Mouse (Mus musculus) urinary bladder, postnatal 10 days (tissue): ENCODE results near the gene Alyref.
"Not testable (repeated sequence)": the region's sequence is repeated elsewhere in the genome, so short reads cannot be mapped to it uniquely, and the experiment has no call there.

Experiments used
- DNase-seq: peaks from one replicate; pipeline ENCODE4 v3.0.0; 2022; ENCODE audit warnings: low spot score

Alyref gene

DNA sequence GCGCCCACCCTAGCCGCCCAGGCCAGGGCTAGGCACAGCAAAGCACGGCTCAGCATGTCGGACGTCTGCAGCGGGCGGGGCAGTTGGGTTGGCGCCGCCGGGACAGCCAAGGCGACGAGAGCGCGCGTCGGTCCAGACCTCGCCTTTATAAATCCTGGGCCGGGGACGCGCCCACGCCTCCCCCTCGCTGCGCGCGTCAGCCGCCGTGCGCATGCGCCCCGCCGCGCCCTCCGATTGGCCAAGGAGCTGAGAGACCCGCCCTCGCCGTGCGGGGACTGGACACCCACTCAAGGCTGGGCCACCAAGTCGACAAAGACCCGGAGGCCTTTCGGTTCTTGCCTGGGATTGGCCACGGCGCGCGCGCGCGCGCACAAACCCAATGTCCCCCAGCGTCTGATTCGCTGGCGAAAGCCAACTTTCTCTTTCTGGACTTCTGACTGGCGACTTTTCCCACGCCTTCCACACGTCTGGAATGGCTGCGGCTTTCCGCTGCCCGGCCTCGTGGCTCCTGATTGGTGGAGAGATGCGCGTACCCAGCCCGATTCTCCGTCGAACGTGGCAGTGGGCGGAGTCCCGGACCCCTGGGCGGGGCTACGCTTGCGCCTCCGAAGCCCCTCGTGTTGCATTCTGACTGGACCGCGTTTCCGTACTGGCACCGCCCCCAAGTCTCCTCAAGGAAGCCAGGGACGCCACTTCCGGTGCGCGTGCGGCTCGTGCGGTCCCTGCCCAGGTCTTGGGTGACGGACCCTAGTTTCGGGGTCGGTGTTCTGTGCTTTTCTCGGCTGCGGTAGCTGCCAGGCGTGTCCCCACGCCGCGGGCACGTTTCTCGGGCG is 25.2 kb downstream of the Alyref start, which contains the start of gene P4hb:
TSS of gene P4hb (minus strand) at position 502 of the 833 bp plus-strand sequence.
- peak; percentile 98 for DNase-seq

DNA sequence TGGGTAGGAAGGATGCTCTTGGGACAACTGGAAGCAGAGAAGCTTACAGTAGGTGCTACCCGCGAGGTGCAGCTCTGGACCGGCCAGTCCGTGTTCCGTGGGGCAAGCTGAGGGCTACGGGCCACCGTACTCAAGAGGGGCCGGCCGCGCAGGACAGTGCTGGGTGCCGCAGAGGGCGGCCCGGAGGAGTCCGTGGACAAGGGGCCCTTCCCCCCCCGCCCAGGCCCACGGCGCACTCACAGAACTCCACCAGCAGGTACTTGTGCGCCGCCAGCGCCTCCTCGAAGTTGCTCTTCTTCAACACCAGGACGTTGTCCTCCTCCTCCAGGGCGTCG is 25.8 kb downstream of the Alyref start:
- DNase-seq = no peak

DNA sequence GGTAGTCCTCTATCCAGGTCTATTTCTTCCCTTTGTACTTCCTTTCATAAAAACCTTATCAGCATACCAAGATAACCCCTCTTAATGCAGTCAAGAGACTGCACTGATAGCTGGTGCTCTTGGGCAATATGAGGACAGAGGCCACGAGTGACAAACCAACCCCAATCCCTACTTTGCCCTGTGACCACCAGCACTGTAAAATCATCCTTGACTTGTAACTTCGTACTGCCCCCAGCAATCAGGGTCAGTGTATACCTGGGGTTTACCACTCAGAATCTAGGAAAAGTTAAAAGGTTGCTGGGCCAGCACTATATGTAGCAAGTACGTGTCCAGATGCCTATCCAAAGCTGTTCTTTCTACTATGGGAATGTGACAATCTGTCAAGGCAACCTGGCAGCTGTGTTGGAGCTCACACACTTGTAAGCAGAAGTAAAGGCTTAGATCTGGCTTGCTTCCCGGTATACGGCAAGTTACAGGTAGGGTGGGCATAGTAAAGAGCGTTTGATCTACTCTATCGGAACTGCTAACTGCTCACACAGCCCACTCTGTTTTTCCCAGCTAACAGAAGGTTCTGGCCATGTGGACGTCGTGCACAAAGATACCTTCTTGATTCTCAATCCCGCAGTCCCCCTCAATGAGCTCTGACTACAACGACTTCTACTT is 26.3 kb downstream of the Alyref start:
- DNase-seq = no peak

DNA sequence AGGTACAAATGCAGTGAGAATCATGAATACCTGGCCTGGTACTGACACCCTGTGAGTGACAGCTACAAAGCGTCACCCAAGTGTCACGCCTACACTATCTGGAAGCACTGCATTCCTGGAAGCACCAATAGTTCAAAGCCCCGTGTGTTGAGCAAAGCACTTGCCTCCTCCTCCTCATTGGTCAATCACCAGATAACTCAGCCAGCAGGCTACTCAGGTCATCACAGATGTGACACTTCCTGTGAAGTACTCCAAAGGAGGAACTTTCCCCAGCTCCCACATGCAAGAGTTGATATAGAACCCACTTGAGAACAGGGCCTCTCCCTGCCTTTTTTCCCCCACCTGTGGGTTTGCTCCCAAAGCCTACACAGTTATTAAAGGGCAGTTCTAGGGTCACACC is 27.0 kb downstream of the Alyref start:
- DNase-seq = no peak

DNA sequence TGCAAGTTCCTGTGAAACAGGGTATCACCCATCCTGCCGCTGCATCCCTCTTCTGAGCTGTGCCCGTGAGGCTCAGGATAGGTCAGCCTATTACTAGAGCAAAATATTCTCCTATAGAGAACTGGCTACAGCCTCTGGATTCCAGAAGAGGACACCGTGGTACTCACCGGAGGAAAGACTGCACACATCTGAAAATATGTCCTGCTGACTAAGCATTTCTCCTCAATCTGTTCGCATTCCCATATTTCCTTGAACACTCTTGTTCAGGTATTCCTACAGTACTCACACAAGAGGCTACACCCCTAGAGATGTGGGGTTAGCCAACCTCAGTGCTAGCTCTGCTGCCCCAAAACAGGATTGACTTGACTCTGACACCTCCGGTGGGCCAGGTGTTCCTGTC is 29.8 kb downstream of the Alyref start:
- no peak for DNase-seq

DNA sequence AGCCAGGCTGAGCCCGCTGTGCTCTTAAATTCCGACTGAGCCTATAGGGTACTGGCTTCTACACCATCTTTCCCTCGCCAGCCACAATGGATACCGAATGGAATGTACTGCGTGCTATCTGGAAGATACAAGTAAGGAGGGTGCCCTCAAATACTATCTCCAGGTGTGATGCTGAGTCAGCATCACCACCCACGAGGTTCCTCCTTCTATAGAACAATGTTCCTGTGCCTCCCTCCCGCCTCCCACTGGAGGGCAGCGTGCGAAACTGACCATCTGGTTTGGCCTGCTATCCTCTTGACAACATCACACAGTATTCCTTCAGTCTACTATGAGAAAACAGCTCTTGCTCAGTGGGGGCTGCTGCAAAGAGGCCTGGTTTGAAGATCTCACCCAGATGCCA is 33.1 kb downstream of the Alyref start:
- DNase-seq = no peak

DNA sequence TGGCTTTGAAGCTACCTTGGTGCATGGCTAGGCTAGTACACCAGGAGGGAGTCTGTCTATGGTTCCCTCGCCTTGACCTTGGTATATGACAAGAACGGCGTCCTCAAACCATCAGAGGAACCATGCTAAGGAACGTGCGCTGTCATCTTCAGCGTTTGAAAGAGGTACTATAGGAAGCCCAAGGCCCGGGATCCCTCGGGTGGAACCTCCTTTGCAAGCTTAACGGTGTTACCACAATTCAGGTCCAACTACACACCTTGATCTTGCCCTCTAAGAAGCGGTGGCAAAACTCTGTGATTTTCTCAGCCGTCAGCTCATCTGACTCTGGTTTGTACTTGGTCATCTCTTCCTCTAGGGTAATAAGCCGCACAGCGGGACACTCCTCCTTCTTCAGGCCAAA is 35.2 kb downstream of the Alyref start:
- DNase-seq = no peak

DNA sequence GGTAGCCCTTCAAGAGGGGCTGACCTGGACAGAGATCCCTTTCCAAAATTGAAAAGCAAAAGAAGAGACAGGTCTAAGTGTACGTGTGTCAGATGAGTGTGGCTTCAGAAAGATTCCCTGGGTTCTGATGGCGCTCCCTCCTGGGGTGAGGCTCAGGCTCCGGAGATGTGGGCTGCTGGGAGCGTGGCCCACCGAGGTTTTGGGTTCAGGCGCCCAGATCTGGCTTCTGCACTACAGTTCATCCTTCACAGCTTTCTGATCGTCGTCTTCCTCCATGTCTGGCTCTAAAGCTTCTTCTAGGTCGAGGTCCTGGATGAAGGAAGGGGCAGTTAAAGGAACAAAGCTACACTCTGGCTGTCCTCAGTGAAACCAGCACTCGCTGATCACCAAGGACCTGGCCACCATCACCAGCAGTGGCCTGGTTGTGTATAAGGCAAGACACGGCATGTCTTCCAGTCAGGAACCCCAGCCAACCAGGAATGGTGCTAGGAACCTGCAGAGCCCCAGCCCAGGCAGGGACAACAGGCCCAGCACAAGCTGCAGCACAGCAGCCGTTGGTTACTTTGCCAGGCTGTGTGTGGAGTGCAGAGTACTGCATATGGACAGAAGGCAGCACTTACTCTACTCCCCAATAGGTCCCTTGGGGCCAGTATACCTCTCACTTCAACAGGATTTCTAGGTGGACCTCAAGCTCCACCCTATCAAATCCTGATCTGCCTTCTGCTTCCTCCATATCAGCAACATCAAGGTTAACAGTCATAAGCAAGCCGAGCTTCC is 37.0 kb downstream of the Alyref start:
- DNase-seq = no peak

DNA sequence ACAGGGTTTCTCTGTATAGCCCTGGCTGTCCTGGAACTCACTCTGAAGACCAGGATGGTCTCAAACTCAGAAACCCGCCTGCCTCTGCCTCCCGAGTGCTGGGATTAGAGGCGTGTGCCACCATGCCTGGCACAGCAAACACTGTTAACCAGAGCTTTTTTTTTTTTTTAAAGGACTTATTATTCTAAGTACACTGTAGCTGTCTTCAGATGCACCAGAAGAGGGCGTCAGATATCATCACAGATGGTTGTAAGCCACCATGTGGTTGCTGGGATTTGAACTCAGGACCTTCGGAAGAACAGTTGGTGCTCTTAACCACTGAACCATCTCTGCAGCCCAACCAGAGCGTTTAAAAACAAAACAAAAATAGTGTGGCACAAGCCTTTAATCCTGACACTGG is 39.3 kb downstream of the Alyref start:
- DNase-seq = not testable (repeated sequence)

DNA sequence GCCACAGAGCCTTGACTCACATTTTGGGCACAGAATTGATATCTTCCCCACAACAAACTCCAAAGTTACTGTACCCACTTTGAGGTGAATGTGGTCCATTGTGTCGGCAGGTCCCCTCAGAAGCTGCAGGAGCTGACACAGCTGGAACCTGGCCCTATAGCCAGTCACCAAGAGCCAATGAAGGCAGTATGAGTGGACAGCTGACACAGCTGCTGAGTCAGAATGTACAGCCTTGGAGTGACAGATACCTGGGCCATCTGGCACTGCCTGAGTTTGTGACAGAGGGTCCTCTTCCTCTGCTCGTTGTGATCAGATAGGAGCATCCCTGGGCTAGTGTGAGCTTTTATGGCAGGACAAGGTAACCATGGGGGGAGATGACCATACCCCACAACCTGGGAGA is 42.9 kb downstream of the Alyref start:
- DNase-seq = no peak

DNA sequence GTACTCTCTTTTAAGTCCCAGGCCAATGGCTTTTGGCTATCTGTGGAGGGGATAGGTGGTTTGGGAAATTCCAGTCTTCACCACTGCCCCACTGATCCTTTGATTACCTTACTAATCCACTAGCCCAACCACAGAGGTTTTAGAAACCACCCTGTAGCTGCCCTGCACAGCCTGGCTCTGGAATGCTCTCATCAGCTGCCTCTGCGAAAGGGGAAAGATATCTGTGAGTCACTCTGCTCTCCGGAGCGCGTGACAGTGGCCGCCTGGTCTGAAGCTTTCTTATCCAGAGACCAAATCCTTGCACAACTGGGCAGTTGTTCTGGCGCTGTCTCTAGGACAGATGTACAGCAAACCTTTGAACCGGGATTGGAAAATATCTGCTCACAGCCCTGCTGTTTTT is 43.3 kb downstream of the Alyref start:
- no peak for DNase-seq

DNA sequence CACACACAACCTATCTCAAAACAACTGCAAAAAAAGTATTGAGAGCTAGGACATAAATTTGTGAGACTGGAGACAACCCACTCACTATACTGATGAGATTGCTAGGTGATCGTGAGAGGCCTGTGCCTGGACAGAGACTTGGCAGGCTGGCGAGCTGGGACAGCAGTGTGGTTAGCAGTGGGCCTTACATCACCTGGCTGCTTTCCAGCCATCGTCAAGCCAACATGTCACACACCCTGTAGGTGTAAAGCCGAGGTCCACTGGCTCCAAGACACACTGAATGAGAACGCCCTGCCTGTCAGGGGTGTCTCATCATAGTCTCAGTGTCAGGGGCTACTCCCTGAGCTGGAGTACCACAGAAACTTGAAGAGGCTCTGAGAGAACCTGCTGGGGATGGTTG is 45.4 kb downstream of the Alyref start:
- DNase-seq = no peak

DNA sequence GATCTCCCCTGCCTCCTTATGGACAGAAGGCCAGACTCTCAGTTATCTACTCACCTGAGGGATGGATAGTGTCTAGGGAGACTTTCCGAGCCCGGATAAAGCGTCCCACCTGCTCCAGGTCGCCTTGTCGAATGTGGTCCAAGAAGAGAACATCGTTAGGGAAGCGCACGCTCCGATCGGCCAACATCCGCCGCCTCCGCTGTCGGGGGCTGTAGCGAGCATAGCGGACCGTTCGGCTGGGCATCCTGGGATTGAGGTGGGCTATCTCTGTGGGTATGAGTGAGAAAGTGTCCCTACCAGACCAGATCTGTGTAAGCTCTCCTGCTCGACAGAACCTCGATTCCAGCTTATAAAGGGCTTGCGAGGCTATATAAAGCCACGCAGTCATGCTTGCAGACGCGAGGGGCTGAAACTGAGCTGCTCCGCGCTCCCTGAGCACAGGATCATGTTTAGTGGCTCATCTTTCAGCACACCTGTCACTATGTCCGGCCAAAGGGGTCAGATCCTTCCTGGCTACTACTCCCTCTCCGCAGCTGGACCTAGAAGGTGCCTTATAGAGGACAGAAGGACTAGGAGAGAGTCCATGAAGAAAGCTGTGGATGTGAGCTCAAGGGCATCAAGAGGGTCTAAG is 47.2 kb downstream of the Alyref start, which contains the start of gene Ppp1r27:
TSS of gene Ppp1r27 (minus strand) at position 323 of the 631 bp plus-strand sequence.
- DNase-seq = no peak

DNA sequence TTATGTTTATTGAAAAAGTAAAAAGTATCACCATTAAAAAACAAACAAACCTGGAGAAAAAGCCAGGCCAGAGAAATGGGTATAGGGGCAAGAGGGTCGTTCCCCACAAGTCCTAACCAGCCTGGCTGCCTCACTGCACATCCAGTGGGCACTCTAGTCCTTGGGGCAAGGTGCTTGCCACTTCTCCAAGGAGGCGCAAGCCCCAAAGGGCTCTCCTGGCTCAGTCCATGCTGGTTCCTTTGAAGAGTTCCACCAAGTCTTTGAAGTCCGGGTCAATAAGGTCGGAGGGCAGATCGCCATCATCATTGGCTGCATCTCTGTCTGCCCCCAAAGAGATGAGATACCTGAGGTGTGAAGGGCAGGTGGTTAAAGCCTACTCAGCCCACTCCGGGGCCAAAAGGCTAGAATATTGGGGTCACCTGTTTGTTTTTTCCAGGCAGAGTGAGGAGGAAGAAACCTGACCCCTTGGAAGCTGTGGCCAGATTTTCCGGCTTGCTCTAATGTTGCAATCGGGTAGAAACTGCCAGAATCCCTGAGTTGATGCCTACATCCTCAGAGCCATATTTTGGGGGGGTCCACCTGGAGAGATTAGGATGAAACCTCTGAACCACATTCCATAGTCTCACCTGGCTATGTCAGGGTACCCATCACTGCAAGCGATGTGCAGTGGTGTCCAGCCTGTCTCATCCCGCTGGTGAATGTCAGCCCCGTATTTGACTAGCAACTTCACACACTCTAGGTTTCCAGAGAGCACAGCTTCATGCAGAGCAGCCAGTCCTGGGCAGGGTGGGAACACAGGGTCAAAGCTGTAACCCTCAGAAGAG is 48.0 kb downstream of the Alyref start:
- DNase-seq = no peak

DNA sequence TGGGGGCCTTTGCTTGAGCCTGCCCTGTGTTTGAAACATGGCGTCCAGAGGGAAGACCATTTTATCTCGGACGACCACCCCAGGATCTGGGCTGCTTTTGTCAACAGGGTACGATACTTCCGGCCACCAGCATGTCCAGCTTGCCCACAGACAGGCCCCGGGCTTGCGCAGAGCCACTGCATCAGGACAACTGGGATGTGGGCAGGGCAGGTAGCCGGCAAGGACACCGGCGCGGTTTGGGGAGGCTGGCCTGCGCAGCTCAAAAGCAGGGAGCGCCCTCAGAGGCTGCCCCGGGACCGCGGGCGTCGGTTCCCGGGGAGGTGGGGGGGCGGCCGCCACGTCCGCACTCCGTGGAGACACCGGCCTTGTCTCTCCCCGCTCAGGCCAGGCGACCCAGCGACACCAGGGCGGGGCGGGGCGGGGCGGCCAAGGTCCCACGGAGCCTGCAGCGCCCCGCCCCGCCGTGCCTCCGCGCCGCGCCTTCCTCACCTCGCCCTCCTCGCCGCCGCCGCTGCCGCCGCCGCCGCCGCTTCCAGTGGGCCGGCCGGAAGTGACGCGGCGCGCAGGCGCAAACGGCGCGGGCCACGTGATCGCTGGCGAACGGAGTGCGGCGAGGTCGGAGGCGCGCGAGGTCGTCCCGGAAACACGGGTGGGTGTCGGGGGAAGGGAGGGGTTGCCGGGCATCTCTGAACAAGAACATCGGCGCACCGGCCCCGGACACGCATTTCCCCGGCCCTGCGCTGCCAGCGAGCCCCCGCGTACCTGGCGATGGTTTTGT is 48.8 kb downstream of the Alyref start, which contains the start of gene Mcrip1:
TSS of gene Mcrip1 (minus strand) at position 560 of the 778 bp plus-strand sequence.
- peak; percentile 86 for DNase-seq

DNA sequence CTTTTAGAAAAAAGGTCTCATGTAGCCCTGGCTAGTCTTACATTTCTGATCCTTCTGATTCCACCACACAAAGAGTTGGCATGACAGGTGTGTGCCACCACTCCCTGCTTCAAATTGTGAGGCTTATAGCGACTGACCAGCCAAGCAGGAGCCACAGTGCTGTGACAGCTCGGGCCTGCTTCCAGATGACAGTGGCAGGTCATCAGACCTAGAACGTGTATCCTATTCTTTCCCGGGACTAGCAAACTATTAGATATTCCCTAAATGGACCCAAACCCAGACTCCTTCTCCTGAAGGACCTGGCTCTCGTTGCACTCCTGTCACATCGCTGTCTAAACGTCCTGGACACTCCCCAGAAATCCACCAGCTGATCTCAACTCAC is 49.4 kb downstream of the Alyref start:
- no peak for DNase-seq

DNA sequence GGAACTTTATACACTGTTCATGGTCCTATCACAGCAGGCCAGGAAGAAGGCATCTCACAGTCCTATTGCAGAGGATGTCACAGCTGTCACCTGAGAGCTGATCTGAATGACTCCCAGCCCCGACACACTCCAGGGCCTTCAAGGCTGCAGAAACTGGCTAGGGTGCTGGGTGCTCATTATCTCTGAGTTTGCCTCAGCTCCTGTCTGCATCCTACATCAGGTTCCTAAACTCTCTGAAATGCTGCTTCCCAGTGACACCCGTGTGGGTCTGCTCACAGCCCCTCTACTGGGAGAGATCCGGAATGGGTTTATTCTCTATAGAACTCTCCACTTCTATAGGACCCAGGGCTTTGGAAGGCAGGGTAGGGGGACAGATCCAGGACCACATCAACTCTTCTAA is 50.0 kb downstream of the Alyref start:
- DNase-seq = no peak

DNA sequence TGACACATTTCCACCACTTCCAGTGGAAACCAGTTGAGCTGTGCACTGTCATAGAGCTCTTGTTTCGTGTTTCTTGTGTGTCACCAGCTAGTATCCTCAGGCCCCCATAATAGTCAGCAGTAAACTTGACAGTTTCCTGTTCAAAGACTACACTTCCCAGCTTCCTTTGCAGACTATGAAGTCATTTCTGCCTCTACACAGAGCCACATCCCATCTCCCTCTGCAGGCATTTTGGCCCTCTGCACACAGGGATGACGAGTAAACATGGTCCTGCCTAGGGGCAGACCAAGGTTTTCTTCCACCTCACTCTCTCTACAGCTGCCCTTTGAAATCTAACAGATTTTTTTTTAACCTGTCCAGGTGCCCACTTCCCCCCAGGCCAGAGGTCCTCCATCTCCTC is 50.7 kb downstream of the Alyref start:
- DNase-seq = no peak

DNA sequence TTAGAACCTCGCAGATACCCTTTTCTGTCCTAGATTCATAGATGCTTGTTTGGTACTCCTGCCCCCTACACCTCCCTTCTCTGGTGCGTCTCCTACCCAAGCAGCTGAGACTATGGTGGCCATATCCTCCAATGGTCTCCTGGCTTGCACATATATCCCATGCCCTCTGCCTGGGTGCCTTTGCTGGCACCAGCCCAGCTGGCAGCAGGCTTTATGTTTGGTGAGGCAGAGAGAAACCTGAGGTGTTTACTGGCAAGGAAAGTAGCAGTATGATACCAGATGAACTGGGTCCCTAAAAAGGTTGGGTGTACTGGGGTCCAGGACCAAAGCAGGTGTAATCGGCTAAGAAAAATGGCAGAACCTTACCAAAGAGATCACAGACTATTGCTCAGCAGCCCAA is 52.2 kb downstream of the Alyref start:
- no peak for DNase-seq

DNA sequence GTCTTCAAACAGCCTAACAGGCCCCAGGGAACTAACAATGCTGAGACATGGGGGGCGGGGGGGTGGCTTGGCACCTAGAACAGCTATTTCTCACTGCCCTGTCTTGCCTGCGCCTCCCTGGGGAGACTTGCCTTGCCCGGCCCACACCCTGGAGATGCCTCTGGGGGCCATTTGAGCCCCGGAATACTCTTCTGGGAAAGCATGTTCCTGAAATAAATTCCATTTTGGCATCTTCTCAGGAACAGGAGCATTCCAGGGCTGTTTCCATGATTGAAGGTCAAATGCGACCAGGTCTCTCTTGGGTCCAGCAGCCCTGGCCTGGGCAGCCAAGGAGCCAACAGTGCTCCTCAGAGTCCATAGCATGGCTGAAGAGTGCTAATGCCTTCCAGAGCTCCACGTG is 55.8 kb downstream of the Alyref start:
- DNase-seq = no peak
